Mouse (Mus musculus) olfactory bulb, adult 2 months (tissue): ENCODE data around the gene Rac1.

Experiments used
- CTCF ChIP-seq: fragments of 200-500 bp; IDR thresholded peaks from 2 replicates; pipeline ENCODE4 v1.5.1; 2012; ENCODE audit warnings: low read depth, mild to moderate bottlenecking, low read length, moderate library complexity; ENCODE audit not compliant: insufficient read depth
- POLR2A ChIP-seq: fragments of 200-500 bp; IDR thresholded peaks from 2 replicates; pipeline ENCODE4 v1.6.1; 2012; ENCODE audit warnings: mild to moderate bottlenecking, low read depth, low read length, moderate library complexity; ENCODE audit not compliant: insufficient read depth

DNA sequence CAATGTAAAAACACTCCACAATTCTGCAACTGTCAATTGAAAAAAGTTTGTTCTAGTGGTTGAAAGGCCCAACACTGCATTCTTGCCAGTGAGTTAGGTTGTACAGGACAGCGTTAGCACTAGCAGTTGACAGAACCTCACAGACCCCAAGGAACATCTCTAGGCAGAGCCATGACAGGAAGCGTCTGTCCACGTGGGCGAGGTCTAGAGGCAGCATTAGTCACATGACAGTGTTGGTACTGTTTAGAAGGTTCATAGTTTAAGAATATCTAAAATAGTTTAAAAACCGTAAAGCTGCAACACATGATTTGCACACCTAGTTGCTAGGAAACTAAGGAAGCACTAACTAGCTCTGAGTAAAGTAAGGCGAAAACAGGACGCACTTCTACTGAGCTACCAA lies 22.3 kb downstream of the Rac1 start:
- TF ChIP-seq CTCF (no peak), POLR2A (no peak)
